Mouse (Mus musculus) ES-Bruce4 (cell line): ENCODE measurements around the gene Tmem212.

Experiments used
- CTCF ChIP-seq: IDR thresholded peaks from one replicate; pipeline ENCODE4 v1.8.1; 2011; ENCODE audit warnings: low read depth, low read length
- EP300 ChIP-seq: IDR thresholded peaks from 2 replicates; pipeline ENCODE4 v1.6.1; 2011; ENCODE audit warnings: low read depth, low read length; ENCODE audit not compliant: insufficient read depth

DNA sequence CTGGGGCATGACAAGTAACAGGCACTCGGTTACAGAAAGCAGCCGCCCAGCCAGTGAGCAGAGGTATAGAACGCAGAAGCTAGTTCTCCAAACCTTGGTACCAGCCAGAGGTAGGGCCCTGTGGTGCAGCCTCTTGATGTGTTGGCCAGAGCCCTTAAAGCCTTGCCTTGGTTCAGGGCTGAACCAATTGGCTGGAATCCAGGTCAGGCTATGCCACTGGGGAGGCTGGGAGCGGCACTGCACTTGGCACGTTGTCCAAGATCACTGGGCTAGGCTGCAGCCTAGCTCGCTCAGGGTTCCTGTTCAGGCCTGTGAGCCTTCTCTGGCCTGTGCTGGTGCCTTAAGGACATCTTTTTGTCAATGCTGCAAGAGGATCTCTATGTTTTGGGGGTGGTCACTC lies 34.6 kb downstream of the Tmem212 start:
- TF ChIP-seq CTCF (no peak), EP300 (no peak)
